Mouse (Mus musculus): ENCODE measurements at regions not wholly inside any gene's neighbourhood (a gene's known extent, or its start where the extent isn't known, plus 50 kb on each side); places are given as distances from the start of the nearest gene placed in this dataset.
"Not testable (repeated sequence)": the region's sequence is repeated elsewhere in the genome, so short reads cannot be mapped to it uniquely, and the experiment has no call there.

- not testable (repeated sequence) for DNase-seq (ENCODE audit: low read depth, low spot score)
Observed at GRCm38 (mm10) chr11:45424066-45424465, 427.8 kb upstream of the Clint1 start.

- DNase-seq (ENCODE audit: low read depth, low spot score), result no peak
Observed at GRCm38 (mm10) chr11:45440937-45441720, 410.7 kb upstream of the Clint1 start.

GRCm38 (mm10) chr11:45446512-45446911 lies 405.3 kb upstream of the Clint1 start:
- no peak for DNase-seq (ENCODE audit: low read depth, low spot score)

- DNase-seq (ENCODE audit: low read depth, low spot score), result no peak
Observed at GRCm38 (mm10) chr11:45454234-45454633, 397.6 kb upstream of the Clint1 start.

DNA sequence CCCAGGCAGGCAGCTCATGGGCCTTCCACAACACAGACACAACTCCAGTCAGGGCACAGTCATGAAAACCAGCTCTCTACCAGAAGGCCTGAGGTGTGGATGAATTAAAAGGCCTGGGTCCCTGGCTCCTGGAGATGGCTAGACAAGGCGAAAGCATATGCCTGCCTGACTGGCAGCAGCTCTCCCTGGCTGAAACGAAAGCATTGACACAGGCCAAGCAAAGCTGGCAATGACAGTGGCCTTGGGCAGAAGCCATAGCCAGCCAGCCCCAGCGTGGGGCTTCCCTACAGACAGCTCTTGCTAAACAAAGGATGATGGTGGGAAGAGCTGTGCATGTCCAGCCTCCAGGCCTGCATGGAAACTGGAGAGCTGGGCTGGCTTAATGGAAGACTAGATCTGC lies 396.9 kb upstream of the Clint1 start:
- no peak for DNase-seq (ENCODE audit: low read depth, low spot score)

DNA sequence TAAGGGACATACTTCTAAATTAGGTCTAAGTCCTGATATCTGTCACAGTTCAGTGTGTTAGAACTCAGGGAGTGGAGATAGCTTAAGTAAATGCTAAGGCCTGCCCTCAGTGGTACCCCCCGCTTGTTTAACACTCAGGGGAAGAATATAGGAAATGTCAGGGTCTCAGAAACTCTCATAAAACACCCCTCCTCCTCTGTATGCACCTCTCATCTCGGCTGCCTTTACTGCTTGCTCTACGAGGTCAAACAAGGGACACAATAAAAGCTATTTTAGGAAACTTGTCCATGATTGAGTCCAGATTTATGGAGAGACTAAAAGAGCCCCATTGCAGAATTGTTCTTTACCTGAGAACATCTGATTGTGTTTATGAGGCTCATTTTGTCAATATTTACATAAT lies 395.1 kb upstream of the Clint1 start:
- no peak for DNase-seq (ENCODE audit: low read depth, low spot score)

- DNase-seq (ENCODE audit: low read depth, low spot score), result no peak
Observed at GRCm38 (mm10) chr11:45457597-45457996, 394.3 kb upstream of the Clint1 start.

- DNase-seq (ENCODE audit: low read depth, low spot score), result no peak
Observed at GRCm38 (mm10) chr11:45460000-45460792, 391.7 kb upstream of the Clint1 start.

GRCm38 (mm10) chr11:45464501-45464900 lies 387.4 kb upstream of the Clint1 start:
- no peak for DNase-seq (ENCODE audit: low read depth, low spot score)

GRCm38 (mm10) chr11:45466350-45466749 lies 385.5 kb upstream of the Clint1 start:
- DNase-seq (ENCODE audit: low read depth, low spot score), result no peak

DNA sequence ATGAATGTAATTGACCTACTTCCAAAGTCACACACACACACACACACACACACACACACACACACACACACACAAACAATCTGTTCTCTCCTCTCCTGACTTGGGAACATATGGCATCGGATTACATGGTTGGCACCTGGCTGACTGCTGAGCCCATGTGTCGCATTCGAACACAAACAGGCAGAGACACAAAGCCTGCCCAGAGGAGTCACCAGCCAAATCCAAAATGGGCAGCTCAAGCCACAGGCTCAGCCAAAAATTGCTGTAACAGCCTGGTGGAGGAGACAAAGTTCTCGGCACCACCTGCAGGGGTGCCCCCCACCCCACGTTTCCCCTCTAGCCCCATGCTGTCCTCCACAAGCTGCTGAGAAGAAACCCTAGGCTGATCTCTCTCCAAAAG lies 379.7 kb upstream of the Clint1 start:
- no peak for DNase-seq (ENCODE audit: low read depth, low spot score)

DNA sequence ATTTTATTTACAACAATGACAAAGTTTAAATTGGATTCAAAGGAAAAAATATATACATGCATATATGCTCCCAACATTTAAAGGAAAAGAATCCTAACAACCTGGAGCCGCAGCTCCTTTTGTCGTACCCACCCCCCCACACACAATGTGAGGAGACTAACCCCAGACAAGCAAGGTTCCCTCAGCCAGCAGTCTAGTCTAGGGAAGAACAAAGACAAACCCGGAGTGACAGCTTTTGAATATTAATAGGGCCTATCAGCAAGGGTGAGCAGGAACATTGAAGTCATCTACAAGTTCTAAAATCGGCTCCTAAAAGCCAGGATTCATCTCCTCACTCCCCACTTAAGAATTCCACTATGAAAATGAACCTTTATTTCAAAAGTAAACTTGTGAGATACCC lies 374.9 kb upstream of the Clint1 start:
- DNase-seq (ENCODE audit: low read depth, low spot score), result no peak

- DNase-seq (ENCODE audit: low read depth, low spot score), result no peak
Observed at GRCm38 (mm10) chr11:45485950-45486349, 365.9 kb upstream of the Clint1 start.

DNA sequence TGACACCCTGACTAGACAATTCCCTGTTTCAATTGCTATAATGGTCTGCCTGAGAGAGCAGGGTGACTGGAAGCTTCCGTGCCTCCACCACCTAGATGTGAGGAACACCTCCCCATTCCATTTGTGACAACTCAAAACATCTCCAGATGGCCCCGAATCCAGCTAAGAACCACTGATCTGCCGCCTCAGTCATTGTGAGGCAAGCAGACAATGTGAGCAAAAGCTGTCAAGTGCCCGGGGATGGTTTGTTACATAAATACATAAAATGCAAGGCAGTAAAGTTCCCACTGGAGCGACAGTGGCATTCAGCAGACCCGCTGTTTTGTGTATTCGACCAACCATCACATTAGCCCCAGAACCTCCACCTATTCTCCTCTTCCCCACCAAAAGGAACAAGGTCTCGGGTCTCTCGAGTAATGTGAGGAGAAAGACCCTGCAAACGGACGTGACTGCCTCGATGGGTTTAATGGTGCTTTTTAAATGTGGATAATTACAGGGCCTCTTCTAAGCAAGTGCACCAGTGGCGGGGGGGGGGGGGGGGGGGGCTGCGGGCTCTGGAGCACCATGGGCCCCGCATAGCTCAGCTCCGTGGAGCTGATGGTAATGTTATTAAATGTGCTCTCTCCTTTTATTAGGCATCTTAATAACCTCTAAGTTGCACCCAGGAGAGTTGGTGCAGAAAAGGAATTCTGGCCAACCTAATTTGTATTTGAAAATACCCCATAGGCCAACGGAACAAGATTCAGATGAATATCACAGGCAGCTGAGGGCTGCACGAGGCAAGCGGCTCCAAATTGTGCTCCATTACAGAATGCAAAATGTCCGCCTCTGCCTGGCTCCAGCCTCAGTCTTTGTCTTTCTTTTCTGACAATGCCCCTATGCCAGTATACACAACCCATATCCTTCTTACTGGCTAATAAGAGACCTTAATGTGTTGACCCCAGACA lies 360.6 kb upstream of the Clint1 start:
- no peak for DNase-seq (ENCODE audit: low read depth, low spot score)

- DNase-seq (ENCODE audit: low read depth, low spot score), result no peak
Observed at GRCm38 (mm10) chr11:45495246-45495645, 356.6 kb upstream of the Clint1 start.

GRCm38 (mm10) chr11:45508566-45508965 lies 343.3 kb upstream of the Clint1 start:
- DNase-seq (ENCODE audit: low read depth, low spot score), result no peak

GRCm38 (mm10) chr11:45509278-45509677 lies 342.6 kb upstream of the Clint1 start:
- DNase-seq (ENCODE audit: low read depth, low spot score), result no peak

- DNase-seq (ENCODE audit: low read depth, low spot score), result no peak
Observed at GRCm38 (mm10) chr11:45514415-45515271, 337.2 kb upstream of the Clint1 start.

GRCm38 (mm10) chr11:45524720-45525119 lies 327.1 kb upstream of the Clint1 start:
- DNase-seq (ENCODE audit: low read depth, low spot score), result no peak

GRCm38 (mm10) chr11:45531044-45531626 lies 320.7 kb upstream of the Clint1 start:
- DNase-seq (ENCODE audit: low read depth, low spot score), result no peak
